ENCODE assay signal across 25 mouse cellular contexts in the genomic region with DNA sequence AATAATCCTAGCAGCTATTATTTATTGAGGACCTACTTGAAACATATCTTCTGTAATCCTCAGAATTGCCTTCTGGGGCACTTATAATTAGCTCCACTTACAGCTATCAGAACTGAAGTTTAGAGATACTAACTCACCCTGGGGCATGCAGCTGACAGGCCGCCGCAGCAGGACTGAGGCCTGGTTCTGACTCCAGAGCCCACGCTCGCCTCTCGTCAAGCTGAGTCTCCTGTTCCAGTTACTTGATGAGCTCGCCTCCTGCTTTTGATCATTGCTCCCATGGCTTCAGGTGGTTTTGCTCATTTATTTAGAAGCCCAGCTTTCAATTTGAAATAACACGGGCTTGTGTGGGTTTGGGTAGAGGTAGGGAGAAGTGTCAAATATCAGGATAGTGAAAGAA.
DNase-seq lines count a peak whose midpoint lies in the region; ATAC-seq lines count a peak whose summit lies in the region.
"Had no signal": no experiment of that assay in that cellular context is flagged by ENCODE, and none has a peak within 500 bp of the region (broad histone marks: within the 10 kb centered on the region; RNA-seq: fewer than 3 reads in every experiment).

No protein-coding gene starts in this region.

- H3K27ac ChIP-seq in heart, embryonic 12.5 days (ENCODE audit: poor library complexity, severe bottlenecking) = peak overlapping the region; percentile 38
- no peak overlapping the region for H3K27ac ChIP-seq in heart, embryonic 10.5 days
- H3K27ac ChIP-seq in midbrain, embryonic 11.5 days (ENCODE audit: low read depth, low read length) = no peak overlapping the region
- H3K27ac ChIP-seq in midbrain, embryonic 10.5 days (replicated peaks) = no peak overlapping the region
- no peak overlapping the region for H3K27ac ChIP-seq in embryonic facial prominence, embryonic 11.5 days (replicated peaks; ENCODE audit: low read depth, low read length)
- no peak overlapping the region for H3K27ac ChIP-seq in limb, embryonic 11.5 days (replicated peaks; ENCODE audit: low read depth, low read length)
- no peak overlapping the region for H3K27ac ChIP-seq in kidney, embryonic 15.5 days
- H3K27ac ChIP-seq: forebrain, embryonic 10.5 days; hindbrain, embryonic 13.5 days; limb, embryonic 13.5 days; liver, embryonic 12.5 days had no signal

- H3K9me3 ChIP-seq in heart, embryonic 12.5 days (replicated peaks) = no peaks in the 10 kb centered on the region
- H3K9me3 ChIP-seq in heart, embryonic 10.5 days = no peaks in the 10 kb centered on the region
- H3K9me3 ChIP-seq in midbrain, embryonic 11.5 days (ENCODE audit: control insufficient read depth, low read length) = no peaks in the 10 kb centered on the region
- no peaks in the 10 kb centered on the region for H3K9me3 ChIP-seq in midbrain, embryonic 10.5 days (replicated peaks)
- H3K9me3 ChIP-seq in embryonic facial prominence, embryonic 11.5 days (replicated peaks; ENCODE audit: control insufficient read depth, low read length) = no peaks in the 10 kb centered on the region
- no peaks in the 10 kb centered on the region for H3K9me3 ChIP-seq in limb, embryonic 11.5 days (ENCODE audit: control insufficient read depth, low read length)
- H3K9me3 ChIP-seq in kidney, embryonic 15.5 days (replicated peaks) = no peaks in the 10 kb centered on the region
- H3K9me3 ChIP-seq: forebrain, embryonic 10.5 days; hindbrain, embryonic 13.5 days; limb, embryonic 13.5 days; liver, embryonic 12.5 days had no signal

- no peak overlapping the region for H3K4me3 ChIP-seq in heart, embryonic 12.5 days
- no peak overlapping the region for H3K4me3 ChIP-seq in heart, embryonic 10.5 days
- no peak overlapping the region for H3K4me3 ChIP-seq in midbrain, embryonic 11.5 days (ENCODE audit: low read depth, low read length)
- H3K4me3 ChIP-seq in midbrain, embryonic 10.5 days = no peak overlapping the region
- H3K4me3 ChIP-seq in embryonic facial prominence, embryonic 11.5 days (ENCODE audit: low read depth, low read length) = no peak overlapping the region
- no peak overlapping the region for H3K4me3 ChIP-seq in limb, embryonic 11.5 days (ENCODE audit: low read depth, low read length)
- H3K4me3 ChIP-seq in kidney, embryonic 15.5 days (replicated peaks) = no peak overlapping the region
- H3K4me3 ChIP-seq: forebrain, embryonic 10.5 days; hindbrain, embryonic 13.5 days; limb, embryonic 13.5 days; liver, embryonic 12.5 days had no signal

- WGBS in heart, embryonic 12.5 days = 42% methylated on average over 7 of the region's 7 CpGs
- WGBS in heart, embryonic 10.5 days = 34% methylated on average over 7 of the region's 7 CpGs
- WGBS in midbrain, embryonic 11.5 days = 79% methylated on average over 7 of the region's 7 CpGs
- WGBS in midbrain, embryonic 10.5 days = 78% methylated on average over 7 of the region's 7 CpGs
- WGBS in embryonic facial prominence, embryonic 11.5 days = 35% methylated on average over 7 of the region's 7 CpGs
- WGBS in limb, embryonic 11.5 days = 12% methylated on average over 7 of the region's 7 CpGs
- WGBS in kidney, embryonic 15.5 days = 57% methylated on average over 7 of the region's 7 CpGs

- no peak for DNase-seq in heart, embryonic 10.5 days (ENCODE audit: low spot score)
- DNase-seq in midbrain, embryonic 11.5 days (ENCODE audit: low spot score, missing footprints) = peak; percentile 23
- DNase-seq in midbrain, embryonic 10.5 days (ENCODE audit: low spot score) = no peak
- DNase-seq in embryonic facial prominence, embryonic 11.5 days (ENCODE audit: low spot score) = peak; percentile 69
- DNase-seq in limb, embryonic 11.5 days (ENCODE audit: low spot score) = peak; percentile 38
- DNase-seq in left cerebral cortex, adult 8-10 months (ENCODE audit: low spot score in 2 of 2) = no peak
- DNase-seq: adrenal gland, postnatal 14 days; B cell, adult 2 months; cerebellum, adult 11 months; cerebellum, adult 9-11 months; gastrocnemius, postnatal 36 days; heart, postnatal 14 days; kidney, adult 18-20 months; kidney, postnatal 10 days; lung, adult 18-20 months; lung, postnatal 10 days had no signal

- no peaks in the 10 kb centered on the region for H3K36me3 ChIP-seq in heart, embryonic 12.5 days
- H3K36me3 ChIP-seq in heart, embryonic 10.5 days = no peaks in the 10 kb centered on the region
- H3K36me3 ChIP-seq in midbrain, embryonic 11.5 days (ENCODE audit: control insufficient read depth, insufficient read depth, low read length) = no peaks in the 10 kb centered on the region
- no peaks in the 10 kb centered on the region for H3K36me3 ChIP-seq in midbrain, embryonic 10.5 days
- H3K36me3 ChIP-seq in embryonic facial prominence, embryonic 11.5 days (replicated peaks; ENCODE audit: control insufficient read depth, insufficient read depth, low read depth, low read length) = no peaks in the 10 kb centered on the region
- H3K36me3 ChIP-seq in limb, embryonic 11.5 days (ENCODE audit: control insufficient read depth, insufficient read depth, low read length) = no peaks in the 10 kb centered on the region
- H3K36me3 ChIP-seq in kidney, embryonic 15.5 days = no peaks in the 10 kb centered on the region
- H3K36me3 ChIP-seq: forebrain, embryonic 10.5 days; G1E; hindbrain, embryonic 13.5 days; limb, embryonic 13.5 days; liver, embryonic 12.5 days had no signal

- no peaks in the 10 kb centered on the region for H3K27me3 ChIP-seq in heart, embryonic 12.5 days (replicated peaks)
- no peaks in the 10 kb centered on the region for H3K27me3 ChIP-seq in heart, embryonic 10.5 days (ENCODE audit: insufficient read depth, poor library complexity, severe bottlenecking)
- no peaks in the 10 kb centered on the region for H3K27me3 ChIP-seq in midbrain, embryonic 11.5 days (ENCODE audit: control insufficient read depth, insufficient read depth, low read length)
- no peaks in the 10 kb centered on the region for H3K27me3 ChIP-seq in midbrain, embryonic 10.5 days (ENCODE audit: low read depth, poor library complexity, severe bottlenecking)
- no peaks in the 10 kb centered on the region for H3K27me3 ChIP-seq in embryonic facial prominence, embryonic 11.5 days (ENCODE audit: control insufficient read depth, insufficient read depth, low read length)
- no peaks in the 10 kb centered on the region for H3K27me3 ChIP-seq in limb, embryonic 11.5 days (ENCODE audit: control insufficient read depth, insufficient read depth, low read length)
- H3K27me3 ChIP-seq in kidney, embryonic 15.5 days = no peaks in the 10 kb centered on the region
- H3K27me3 ChIP-seq: CH12.LX; hindbrain, embryonic 13.5 days; liver, embryonic 12.5 days had no signal

- ATAC-seq in heart, embryonic 12.5 days (ENCODE audit: insufficient number of reproducible peaks, low FRiP score) = no peak
- ATAC-seq in midbrain, embryonic 11.5 days (ENCODE audit: low FRiP score) = no peak
- no peak for ATAC-seq in embryonic facial prominence, embryonic 11.5 days (replicated peaks; ENCODE audit: insufficient number of reproducible peaks, low FRiP score, low TSS enrichment, low read depth)
- ATAC-seq in limb, embryonic 11.5 days (ENCODE audit: insufficient number of reproducible peaks, low FRiP score, low TSS enrichment, low read depth) = no peak
- ATAC-seq in kidney, embryonic 15.5 days (replicated peaks; ENCODE audit: low FRiP score) = no peak
- ATAC-seq: forebrain, embryonic 16.5 days; liver, embryonic 12.5 days had no signal

- no peak overlapping the region for H3K4me2 ChIP-seq in heart, embryonic 12.5 days
- H3K4me2 ChIP-seq in midbrain, embryonic 11.5 days = no peak overlapping the region
- H3K4me2 ChIP-seq in embryonic facial prominence, embryonic 11.5 days (ENCODE audit: low read depth, low read length) = no peak overlapping the region
- no peak overlapping the region for H3K4me2 ChIP-seq in limb, embryonic 11.5 days (ENCODE audit: low read depth, severe bottlenecking)
- no peak overlapping the region for H3K4me2 ChIP-seq in kidney, embryonic 15.5 days
- H3K4me2 ChIP-seq: hindbrain, embryonic 13.5 days; limb, embryonic 13.5 days; liver, embryonic 12.5 days had no signal

- H3K9ac ChIP-seq in heart, embryonic 12.5 days = no peak overlapping the region
- H3K9ac ChIP-seq in midbrain, embryonic 11.5 days (ENCODE audit: low read length) = no peak overlapping the region
- H3K9ac ChIP-seq in embryonic facial prominence, embryonic 11.5 days (replicated peaks; ENCODE audit: low read length) = no peak overlapping the region
- no peak overlapping the region for H3K9ac ChIP-seq in limb, embryonic 11.5 days (ENCODE audit: low read length)
- no peak overlapping the region for H3K9ac ChIP-seq in kidney, embryonic 15.5 days
- H3K9ac ChIP-seq: hindbrain, embryonic 13.5 days; limb, embryonic 13.5 days; liver, embryonic 12.5 days had no signal

- H3K4me1 ChIP-seq in heart, embryonic 12.5 days (replicated peaks) = peaks cover 29% of the 10 kb centered on the region
- H3K4me1 ChIP-seq in heart, embryonic 10.5 days = peaks cover 35% of the 10 kb centered on the region
- no peaks in the 10 kb centered on the region for H3K4me1 ChIP-seq in midbrain, embryonic 11.5 days (ENCODE audit: control insufficient read depth, insufficient read depth, low read length)
- no peaks in the 10 kb centered on the region for H3K4me1 ChIP-seq in midbrain, embryonic 10.5 days
- no peaks in the 10 kb centered on the region for H3K4me1 ChIP-seq in embryonic facial prominence, embryonic 11.5 days (ENCODE audit: control insufficient read depth, insufficient read depth, low read length)
- H3K4me1 ChIP-seq in limb, embryonic 11.5 days (ENCODE audit: control insufficient read depth, insufficient read depth, low read length) = peaks cover 5% of the 10 kb centered on the region; the same call in 1 of the 2 replicates
- peaks cover 3% of the 10 kb centered on the region; the same call in 1 of the 2 replicates for H3K4me1 ChIP-seq in kidney, embryonic 15.5 days
- H3K4me1 ChIP-seq: liver, embryonic 12.5 days had no signal

Comparison
In these comparisons a context has a peak if more than half of its experiments do, and no peak if none do; other contexts are left out.
1. DNase-seq: peak in midbrain, embryonic 11.5 days (single experiment), embryonic facial prominence, embryonic 11.5 days (single experiment) and limb, embryonic 11.5 days (single experiment); none in heart, embryonic 10.5 days (single experiment), midbrain, embryonic 10.5 days (single experiment) and left cerebral cortex, adult 8-10 months (0 of 2).